Mouse (Mus musculus) common myeloid progenitor, adult 5-6 weeks (primary cell): Measurements from ENCODE around the gene 4931400O07Rik. TPM values are rescaled to one million over a fixed set of nuclear protein-coding genes. Genes with fewer than 3 reads are reported as not detected.

Experiments
- ATAC-seq: replicated peaks from 2 replicates; pipeline ENCODE4 v1.8.0; 2016; ENCODE audit warnings: low read depth, mild to moderate bottlenecking, moderate TSS enrichment, inconsistent platforms; ENCODE audit not compliant: poor library complexity, severe bottlenecking
- total RNA-seq: library from RNA; stranded (forward); fragments of 200-1000, 187-1606 nt; gene quantifications from 2 replicates; pipeline ENCODE4 v1.2.3, GENCODE M21; 2017

Gene 4931400O07Rik
- not detected in 2 replicates for total RNA-seq

DNA sequence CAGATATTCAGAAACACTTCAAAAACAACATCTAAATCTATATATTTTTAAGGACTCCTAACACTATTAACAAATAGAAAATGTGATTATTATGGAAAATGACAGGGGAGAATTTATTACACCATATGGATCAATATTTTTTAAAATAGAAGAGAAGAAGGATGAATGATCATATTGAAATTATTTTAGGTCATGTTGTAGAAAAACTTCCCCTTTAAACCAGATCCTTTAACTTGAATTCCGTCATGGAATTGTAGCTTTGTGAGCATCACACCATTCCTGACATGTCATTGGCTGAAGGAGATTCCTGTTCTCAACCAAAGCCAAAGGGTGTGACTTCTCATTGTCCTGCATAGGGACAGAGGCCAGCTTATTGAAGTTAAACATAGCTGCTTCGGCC, at the start of gene 4931400O07Rik:
4931400O07Rik (plus strand) TSS at position 301 of the 400 bp plus-strand sequence.
- no peak for ATAC-seq

Other genes starting within 250 kb of the 4931400O07Rik start
- not detected in 2 replicates for gene 4933402E13Rik, start 184.5 kb upstream of the 4931400O07Rik start, total RNA-seq